Mouse (Mus musculus) liver, embryonic 12.5 days (tissue): Measurements from ENCODE around the gene Rnf135. TPM values are rescaled to one million over a fixed set of nuclear protein-coding genes. Genes with fewer than 3 reads are reported as not detected.
"Not testable (repeated sequence)": the region's sequence is repeated elsewhere in the genome, so short reads cannot be mapped to it uniquely, and the experiment has no call there.

Experiments
- ATAC-seq: fragments of 200-750 bp; cut with Nextera tagmentation; 2 replicates; pipeline ENCODE4 v1.8.0; 2017; ENCODE audit warnings: moderate number of reproducible peaks, mild to moderate bottlenecking, moderate library complexity
- H3K27ac ChIP-seq: fragments of 300-500 bp; sonication (generic); 2 replicates; pipeline ENCODE4 v1.5.1; 2016; ENCODE audit warnings: mild to moderate bottlenecking
- H3K27me3 ChIP-seq: fragments of 300-500 bp; sonication (generic); replicated peaks from 2 replicates; pipeline ENCODE4 v1.6.1; 2016; ENCODE audit warnings: mild to moderate bottlenecking, moderate library complexity
- H3K36me3 ChIP-seq: fragments of 300-500 bp; sonication (generic); 2 replicates; pipeline ENCODE4 v1.6.1; 2016; ENCODE audit warnings: mild to moderate bottlenecking, moderate library complexity
- H3K4me1 ChIP-seq: fragments of 300-500 bp; sonication (generic); 2 replicates; pipeline ENCODE4 v1.6.1; 2016
- H3K4me2 ChIP-seq: fragments of 300-500 bp; sonication (generic); 2 replicates; pipeline ENCODE4 v1.6.1; 2016; ENCODE audit warnings: mild to moderate bottlenecking, moderate library complexity
- H3K4me3 ChIP-seq: fragments of 300-500 bp; sonication (generic); 2 replicates; pipeline ENCODE4 v1.5.1; 2016; ENCODE audit warnings: mild to moderate bottlenecking, moderate library complexity
- H3K9ac ChIP-seq: fragments of 300-500 bp; sonication (generic); 2 replicates; pipeline ENCODE4 v1.6.1; 2016; ENCODE audit warnings: mild to moderate bottlenecking, moderate library complexity
- H3K9me3 ChIP-seq: fragments of 300-500 bp; sonication (generic); replicated peaks from 2 replicates; pipeline ENCODE4 v1.6.1; 2016; ENCODE audit warnings: mild to moderate bottlenecking, moderate library complexity
- WGBS: fragments of 180-500 bp; shearing (Covaris S2); methylation state at CpG from one replicate; pipeline ENCODE4 v1.1.7; 2016; ENCODE audit not compliant: insufficient replicate concordance; 5-methylcytosine and 5-hydroxymethylcytosine counted together
- polyA plus RNA-seq: library from polyadenylated mRNA; unstranded; fragments of >200 nt; fragmentation: Nextera tagmentation; extraction: Ambion mirVana; gene quantifications from 2 replicates; pipeline ENCODE4 v1.2.1, GENCODE M21; 2016

Gene Rnf135
- polyA plus RNA-seq, 1 experiment from 2014 or later: 4.2 TPM

GRCm38 (mm10) chr11:80183054-80183704 is 472 bp upstream of the Rnf135 start:
- not testable (repeated sequence) for H3K36me3 ChIP-seq, H3K27me3 ChIP-seq, H3K9me3 ChIP-seq
- Histone ChIP-seq H3K4me1 (peaks cover 15% of the 10 kb centered on the region), H3K4me3 (peak overlapping the region; percentile 83), H3K4me2 (peak overlapping the region; percentile 93), H3K27ac (0 out of 2 replicates have a peak overlapping the region, but pooled peaks have one; percentile 45), H3K9ac (peak overlapping the region; percentile 88)
- ATAC-seq: peak; percentile 75
- 35% methylated on average over 12 of the region's 12 CpGs for WGBS

- ATAC-seq: no peak
- H3K27ac ChIP-seq: peak overlapping the region; percentile 83; the same call in 1 of the 2 replicates
- 0 out of 2 replicates have a peak, but pooled peaks cover 8% of the 10 kb centered on the region for H3K36me3 ChIP-seq
- peak overlapping the region; percentile 93 for H3K4me2 ChIP-seq
- H3K4me1 ChIP-seq: peaks cover 15% of the 10 kb centered on the region
- 74% methylated on average over 6 of the region's 6 CpGs for WGBS
- H3K9ac ChIP-seq: peak overlapping the region; percentile 88
- no peaks in the 10 kb centered on the region for H3K27me3 ChIP-seq
- H3K4me3 ChIP-seq: peak overlapping the region; percentile 83
- no peaks in the 10 kb centered on the region for H3K9me3 ChIP-seq
These were observed 950 bp downstream of the Rnf135 start for GRCm38 (mm10) chr11:80184531-80185071.

GRCm38 (mm10) chr11:80185441-80185976 is 1.9 kb downstream of the Rnf135 start:
- not testable (repeated sequence) for H3K27me3 ChIP-seq, ATAC-seq, H3K36me3 ChIP-seq, H3K4me3 ChIP-seq, H3K9me3 ChIP-seq, H3K9ac ChIP-seq, H3K4me2 ChIP-seq, H3K27ac ChIP-seq
- WGBS: 65% methylated on average over 5 of the region's 5 CpGs
- H3K4me1 ChIP-seq: peaks cover 15% of the 10 kb centered on the region

GRCm38 (mm10) chr11:80190280-80190679 is 6.6 kb downstream of the Rnf135 start:
- no peak overlapping the region for H3K4me3 ChIP-seq
- 61% methylated on average over 4 of the region's 4 CpGs for WGBS
- no peak overlapping the region for H3K27ac ChIP-seq
- no peak overlapping the region for H3K9ac ChIP-seq
- peaks cover 32% of the 10 kb centered on the region for H3K36me3 ChIP-seq
- no peaks in the 10 kb centered on the region for H3K27me3 ChIP-seq
- no peak for ATAC-seq
- no peaks in the 10 kb centered on the region for H3K4me1 ChIP-seq
- no peaks in the 10 kb centered on the region for H3K9me3 ChIP-seq
- no peak overlapping the region for H3K4me2 ChIP-seq

- H3K36me3 ChIP-seq: peaks cover 30% of the 10 kb centered on the region
- 69% methylated on average over 4 of the region's 4 CpGs for WGBS
- no peak overlapping the region for H3K9ac ChIP-seq
- no peaks in the 10 kb centered on the region for H3K4me1 ChIP-seq
- H3K4me3 ChIP-seq: no peak overlapping the region
- no peaks in the 10 kb centered on the region for H3K27me3 ChIP-seq
- no peak for ATAC-seq
- no peak overlapping the region for H3K4me2 ChIP-seq
- no peaks in the 10 kb centered on the region for H3K9me3 ChIP-seq
- no peak overlapping the region for H3K27ac ChIP-seq
These were observed 10.2 kb downstream of the Rnf135 start for GRCm38 (mm10) chr11:80193827-80194226.

- ATAC-seq: no peak
- Histone ChIP-seq H3K27ac (no peak overlapping the region), H3K9me3 (no peaks in the 10 kb centered on the region), H3K4me3 (no peak overlapping the region), H3K27me3 (no peaks in the 10 kb centered on the region), H3K9ac (no peak overlapping the region), H3K36me3 (peaks cover 24% of the 10 kb centered on the region), H3K4me2 (no peak overlapping the region), H3K4me1 (no peaks in the 10 kb centered on the region)
- 64% methylated on average over 7 of the region's 7 CpGs for WGBS
These were observed 12.7 kb downstream of the Rnf135 start for GRCm38 (mm10) chr11:80196351-80196750.

- WGBS: 66% methylated on average over 3 of the region's 3 CpGs
- Histone ChIP-seq H3K4me1 (no peaks in the 10 kb centered on the region), H3K27me3 (no peaks in the 10 kb centered on the region), H3K4me2 (no peak overlapping the region), H3K36me3 (peaks cover 11% of the 10 kb centered on the region), H3K27ac (no peak overlapping the region), H3K9me3 (no peaks in the 10 kb centered on the region), H3K4me3 (no peak overlapping the region), H3K9ac (no peak overlapping the region)
- 0 out of 2 replicates have a peak, but pooled peaks have one; percentile 35 for ATAC-seq
These were observed 15.7 kb downstream of the Rnf135 start for GRCm38 (mm10) chr11:80199316-80199715.

GRCm38 (mm10) chr11:80199773-80200172 is 16.1 kb downstream of the Rnf135 start:
- Histone ChIP-seq H3K4me3 (no peak overlapping the region), H3K27ac (no peak overlapping the region), H3K9ac (no peak overlapping the region), H3K4me2 (no peak overlapping the region), H3K9me3 (no peaks in the 10 kb centered on the region), H3K27me3 (no peaks in the 10 kb centered on the region), H3K36me3 (peaks cover 6% of the 10 kb centered on the region), H3K4me1 (no peaks in the 10 kb centered on the region)
- 91% methylated on average over 2 of the region's 2 CpGs for WGBS
- no peak for ATAC-seq

GRCm38 (mm10) chr11:80200326-80200725 is 16.7 kb downstream of the Rnf135 start:
- H3K36me3 ChIP-seq: 0 out of 2 replicates have a peak, but pooled peaks cover under 1% of the 10 kb centered on the region
- no peak for ATAC-seq
- no peaks in the 10 kb centered on the region for H3K9me3 ChIP-seq
- H3K27ac ChIP-seq: no peak overlapping the region
- 53% methylated on average over 1 of the region's 1 CpGs for WGBS
- no peaks in the 10 kb centered on the region for H3K27me3 ChIP-seq
- no peak overlapping the region for H3K9ac ChIP-seq
- H3K4me3 ChIP-seq: no peak overlapping the region
- no peaks in the 10 kb centered on the region for H3K4me1 ChIP-seq
- no peak overlapping the region for H3K4me2 ChIP-seq

GRCm38 (mm10) chr11:80202296-80202695 is 18.6 kb downstream of the Rnf135 start:
- Histone ChIP-seq H3K4me1 (no peaks in the 10 kb centered on the region), H3K9ac (no peak overlapping the region), H3K9me3 (no peaks in the 10 kb centered on the region), H3K36me3 (no peaks in the 10 kb centered on the region), H3K27ac (no peak overlapping the region), H3K27me3 (no peaks in the 10 kb centered on the region), H3K4me2 (no peak overlapping the region), H3K4me3 (no peak overlapping the region)
- 70% methylated on average over 6 of the region's 6 CpGs for WGBS
- ATAC-seq: no peak

GRCm38 (mm10) chr11:80204037-80204436 is 20.4 kb downstream of the Rnf135 start:
- Histone ChIP-seq H3K9ac (no peak overlapping the region), H3K9me3 (no peaks in the 10 kb centered on the region), H3K27ac (no peak overlapping the region), H3K36me3 (no peaks in the 10 kb centered on the region), H3K27me3 (no peaks in the 10 kb centered on the region), H3K4me1 (peaks cover 3% of the 10 kb centered on the region), H3K4me2 (no peak overlapping the region), H3K4me3 (no peak overlapping the region)
- ATAC-seq: no peak
- WGBS: 68% methylated on average over 3 of the region's 3 CpGs

GRCm38 (mm10) chr11:80204941-80205340 is 21.3 kb downstream of the Rnf135 start:
- ATAC-seq: no peak
- Histone ChIP-seq H3K9ac (no peak overlapping the region), H3K4me3 (no peak overlapping the region), H3K27ac (no peak overlapping the region), H3K9me3 (no peaks in the 10 kb centered on the region), H3K27me3 (no peaks in the 10 kb centered on the region), H3K36me3 (no peaks in the 10 kb centered on the region), H3K4me1 (peaks cover 5% of the 10 kb centered on the region), H3K4me2 (no peak overlapping the region)
- WGBS: 52% methylated on average over 5 of the region's 5 CpGs
